Mouse (Mus musculus) CD4-positive, CD25-positive, alpha-beta regulatory T cell, adult 9 weeks (primary cell): Measurements from ENCODE around the gene Ndufs2. TPM values are rescaled to one million over a fixed set of nuclear protein-coding genes. Genes with fewer than 3 reads are reported as not detected.

Source experiments
- polyA plus RNA-seq: library from polyadenylated mRNA; unstranded; fragments of 100-300 nt; shearing (Covaris generic); gene quantifications from one replicate; pipeline ENCODE4 v1.2.1, GENCODE M21; 2017

The Ndufs2 gene
- polyA plus RNA-seq, result 197 TPM

DNA sequence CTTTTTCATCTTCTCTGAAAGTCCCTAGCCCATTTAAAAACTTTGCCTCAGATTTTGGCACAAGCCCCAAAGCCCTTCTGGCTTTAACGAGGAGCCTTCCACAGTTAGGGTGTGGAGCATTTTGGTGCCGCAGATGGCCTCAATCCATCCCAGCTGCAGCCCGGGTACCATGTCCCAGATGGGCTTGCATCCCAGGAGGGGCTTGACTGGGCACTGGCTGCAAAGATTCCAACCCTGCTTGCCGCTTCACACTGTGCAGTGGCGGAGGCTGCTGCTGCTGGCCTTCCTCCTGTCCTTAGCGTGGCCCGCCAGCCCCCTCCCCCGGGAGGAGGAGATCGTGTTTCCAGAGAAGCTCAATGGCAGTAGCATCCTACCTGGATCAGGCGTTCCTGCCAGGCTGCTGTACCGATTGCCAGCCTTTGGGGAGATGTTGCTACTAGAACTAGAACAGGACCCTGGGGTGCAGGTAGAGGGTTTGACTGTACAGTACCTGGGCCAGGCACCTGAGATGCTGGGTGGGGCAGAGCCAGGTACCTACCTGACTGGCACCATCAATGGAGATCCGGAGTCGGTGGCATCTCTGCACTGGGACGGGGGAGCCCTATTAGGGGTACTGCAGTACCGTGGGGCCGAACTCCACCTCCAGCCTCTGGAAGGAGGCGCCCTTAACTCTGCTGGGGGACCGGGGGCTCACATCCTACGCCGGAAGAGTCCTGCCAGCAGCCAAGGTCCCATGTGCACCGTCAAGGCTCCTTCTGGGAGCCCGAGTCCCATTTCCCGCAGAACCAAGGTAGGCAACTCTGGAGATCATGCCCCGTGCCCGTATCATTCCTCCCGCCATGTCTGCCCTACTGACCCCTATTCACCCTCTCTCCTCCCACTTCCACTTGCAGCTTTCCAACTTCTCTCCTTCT is at the start of gene Ndufs2:
Gene Ndufs2 (minus strand): TSS at position 709 of the 914 bp plus-strand sequence.

GRCm38 (mm10) chr1:171294298-171295062 is 43.3 kb upstream of the Ndufs2 start, which contains the start of gene Ufc1:
Gene Ufc1, minus strand, starts transcription at chr1:171295024.

GRCm38 (mm10) chr1:171287136-171288081 is 36.2 kb upstream of the Ndufs2 start, which contains the start of gene Usp21:
Gene Usp21, minus strand, starts transcription at chr1:171287991.

DNA sequence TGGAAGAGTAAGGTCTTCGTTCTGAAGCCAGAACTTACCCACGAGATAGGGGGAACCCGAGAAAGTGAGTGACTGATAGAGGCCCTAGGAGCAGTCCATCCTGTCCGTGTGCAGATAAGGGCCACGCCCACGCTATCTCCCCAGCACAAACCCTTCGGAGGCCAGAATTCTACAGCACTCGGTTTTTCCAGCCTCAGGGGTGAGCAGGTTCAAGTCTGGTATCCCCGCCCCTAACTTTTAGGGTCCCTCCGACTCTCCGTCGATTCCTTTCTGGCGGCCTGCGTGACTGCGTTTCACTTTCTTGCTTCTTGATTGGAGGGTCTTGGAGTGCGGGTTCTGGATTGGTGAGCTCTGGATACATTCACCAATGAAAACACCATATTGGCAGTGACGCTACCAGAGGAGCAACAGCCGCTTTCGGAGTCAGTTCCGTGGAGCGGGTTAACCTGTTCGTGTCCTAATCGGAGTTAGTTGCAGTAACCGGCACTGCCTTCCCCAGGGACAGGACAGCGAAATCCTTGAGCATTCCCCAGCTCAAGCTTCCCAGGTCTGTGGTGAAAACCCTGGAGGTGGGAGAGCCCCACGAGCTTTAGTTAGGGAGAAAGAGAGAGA is 29.8 kb upstream of the Ndufs2 start, which contains the start of gene Ppox:
Gene Ppox (minus strand): TSS at position 271 of the 612 bp plus-strand sequence.

DNA sequence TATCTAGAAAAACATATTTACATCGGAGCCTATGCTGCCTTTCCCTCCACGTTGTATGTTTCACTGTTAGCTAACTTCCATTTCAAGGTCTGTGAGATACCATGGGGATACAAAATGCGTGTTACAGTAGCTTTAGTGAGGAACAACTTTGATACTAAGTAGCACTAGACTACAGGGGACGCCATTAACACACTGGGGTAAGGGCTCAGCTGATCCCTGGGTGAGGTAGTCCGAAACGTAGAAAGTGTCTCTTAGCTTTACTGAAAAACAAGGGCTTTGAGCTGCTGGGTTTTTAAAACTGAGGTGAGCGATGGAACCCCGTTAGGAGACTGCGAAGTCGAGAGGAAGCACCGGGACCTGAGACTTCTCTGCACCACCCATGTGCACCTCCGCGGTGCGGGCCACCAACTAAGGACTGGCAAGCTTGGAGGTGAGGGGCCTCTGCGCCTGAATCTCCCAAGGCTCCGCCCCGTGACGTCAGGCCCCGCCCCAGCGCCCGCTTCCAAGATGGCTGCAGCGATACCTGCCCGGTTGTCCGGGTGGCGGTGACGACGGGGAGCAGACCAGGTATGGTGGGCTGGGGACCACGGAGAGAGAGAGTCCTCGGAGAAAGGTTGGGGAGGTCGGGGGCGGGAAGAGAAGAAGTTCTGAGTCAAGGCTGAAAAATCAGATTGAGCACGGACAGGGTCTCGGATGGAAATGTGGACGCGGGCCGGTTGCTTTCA is 18.8 kb upstream of the Ndufs2 start, which contains the start of gene B4galt3:
Gene B4galt3 (plus strand): TSS at position 481 of the 725 bp plus-strand sequence.

GRCm38 (mm10) chr1:171249913-171250600 is 1.1 kb downstream of the Ndufs2 start, which contains the start of gene Adamts4:
Gene Adamts4, plus strand, starts transcription at chr1:171250421.

DNA sequence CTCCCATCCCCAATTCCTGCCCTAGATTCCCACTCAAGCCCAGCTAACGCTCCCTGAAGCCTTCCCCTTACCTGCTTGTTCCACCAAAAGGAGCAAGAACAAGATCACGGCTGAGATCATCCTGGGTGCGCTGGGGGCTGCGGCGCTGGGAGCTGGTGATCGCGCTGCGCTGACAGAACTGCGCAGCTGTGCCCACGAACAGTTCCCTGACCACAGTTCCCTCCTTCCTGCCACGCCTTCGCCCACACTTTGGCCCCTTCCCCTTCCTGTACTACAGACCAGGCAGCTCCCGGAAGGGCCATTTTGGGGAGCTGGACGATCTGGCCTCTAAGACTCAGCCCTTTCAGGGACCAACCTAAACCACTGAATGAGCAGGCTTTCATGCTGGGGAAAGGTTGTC is 17.1 kb downstream of the Ndufs2 start, which contains the start of gene Fcer1g:
Gene Fcer1g (minus strand): TSS at position 240 of the 400 bp plus-strand sequence.

DNA sequence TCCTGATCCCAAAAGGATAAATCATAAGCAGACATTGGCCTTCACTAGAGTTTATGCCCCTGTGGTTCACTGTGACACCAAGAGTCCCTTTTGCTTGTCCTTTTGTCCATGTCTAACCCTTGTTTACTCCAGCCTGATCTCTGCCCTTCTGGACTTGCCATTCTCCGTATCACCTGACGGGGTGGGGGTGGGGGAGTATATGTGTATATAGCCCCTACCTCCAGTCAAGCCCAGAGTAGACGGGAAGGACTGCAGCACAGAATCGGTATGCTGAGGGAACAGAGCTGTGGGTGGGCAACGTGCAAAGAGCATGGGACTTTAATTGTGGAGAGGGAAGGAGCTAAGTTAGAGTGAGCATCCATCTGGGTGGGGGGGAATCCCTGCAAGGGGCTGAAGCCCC is 26.3 kb downstream of the Ndufs2 start, which contains the start of gene Apoa2:
Gene Apoa2 (plus strand): TSS at position 198 of the 400 bp plus-strand sequence.

GRCm38 (mm10) chr1:171222238-171223155 is 28.7 kb downstream of the Ndufs2 start, which contains the start of gene Tomm40l:
Gene Tomm40l, minus strand, starts transcription at chr1:171222514.

DNA sequence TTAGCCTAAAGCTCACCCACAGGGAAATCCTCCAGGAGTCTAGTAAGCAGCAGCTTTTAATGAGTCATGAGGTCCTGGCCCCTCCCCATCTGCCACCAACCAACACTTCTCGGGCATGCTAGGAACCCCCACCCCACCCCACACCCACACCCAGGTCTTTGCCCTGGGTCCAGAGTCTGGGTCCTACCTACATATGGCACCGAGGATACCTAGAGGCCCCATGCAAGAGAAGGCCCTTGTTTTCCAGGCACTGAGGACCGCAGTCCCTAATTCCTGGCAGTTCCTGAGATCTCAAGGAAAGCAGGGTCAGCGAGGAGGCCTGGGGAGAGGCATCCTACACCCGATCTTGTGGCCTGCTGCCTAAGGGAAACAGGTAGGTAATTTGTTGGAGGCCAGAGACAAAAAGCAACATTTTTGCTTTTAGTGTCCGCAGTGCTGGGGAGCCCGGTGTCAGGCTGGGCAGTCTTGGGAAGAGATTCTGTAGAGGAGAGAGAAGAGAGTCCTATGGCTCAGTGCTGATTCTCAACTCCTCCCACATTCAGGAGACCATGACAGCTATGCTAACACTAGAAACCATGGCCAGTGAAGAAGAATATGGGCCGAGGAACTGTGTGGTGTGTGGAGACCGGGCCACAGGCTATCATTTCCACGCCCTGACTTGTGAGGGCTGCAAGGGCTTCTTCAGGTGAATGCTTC is 37.2 kb downstream of the Ndufs2 start, which contains the start of gene Nr1i3:
Gene Nr1i3 (plus strand): TSS at position 170 of the 696 bp plus-strand sequence.

GRCm38 (mm10) chr1:171195887-171196397 is 55.2 kb downstream of the Ndufs2 start, which contains the start of gene Pcp4l1:
Gene Pcp4l1, minus strand, starts transcription at chr1:171196268.

Other genes with a start within 250 kb of the Ndufs2 start
- 0.22 TPM for gene Fcgr4, start 232.5 kb downstream of the Ndufs2 start, polyA plus RNA-seq
- 1.3 TPM for gene Fcgr3, start 186.5 kb downstream of the Ndufs2 start, polyA plus RNA-seq
- gene Cfap126, start 137.5 kb downstream of the Ndufs2 start, polyA plus RNA-seq, result 2.0 TPM
- 179 TPM for gene Sdhc, start 100.8 kb downstream of the Ndufs2 start, polyA plus RNA-seq
- not detected for gene Mpz, start 100.7 kb downstream of the Ndufs2 start, polyA plus RNA-seq
- not detected for gene Pcp4l1, start 55.1 kb downstream of the Ndufs2 start, polyA plus RNA-seq
- gene Nr1i3, start 37.4 kb downstream of the Ndufs2 start, polyA plus RNA-seq, result 0.61 TPM
- gene Tomm40l, start 28.9 kb downstream of the Ndufs2 start, polyA plus RNA-seq, result 45.0 TPM
- gene Apoa2, start 26.3 kb downstream of the Ndufs2 start, polyA plus RNA-seq, result 0.62 TPM
- 7.1 TPM for gene Fcer1g, start 17.0 kb downstream of the Ndufs2 start, polyA plus RNA-seq
- gene Adamts4, start 967 bp downstream of the Ndufs2 start, polyA plus RNA-seq, result not detected
- gene B4galt3, start 18.9 kb upstream of the Ndufs2 start, polyA plus RNA-seq, result 51.6 TPM
- gene Ppox, start 29.8 kb upstream of the Ndufs2 start, polyA plus RNA-seq, result 89.0 TPM
- 51.7 TPM for gene Usp21, start 36.6 kb upstream of the Ndufs2 start, polyA plus RNA-seq
- 77.9 TPM for gene Ufc1, start 43.6 kb upstream of the Ndufs2 start, polyA plus RNA-seq
- gene Dedd, start 77.8 kb upstream of the Ndufs2 start, polyA plus RNA-seq, result 38.2 TPM
- 56.6 TPM for gene Nit1, start 94.3 kb upstream of the Ndufs2 start, polyA plus RNA-seq
- 123 TPM for gene Pfdn2, start 94.3 kb upstream of the Ndufs2 start, polyA plus RNA-seq
- not detected for gene Klhdc9, start 109.4 kb upstream of the Ndufs2 start, polyA plus RNA-seq
- not detected for gene Nectin4, start 118.7 kb upstream of the Ndufs2 start, polyA plus RNA-seq
- gene Arhgap30, start 137.6 kb upstream of the Ndufs2 start, polyA plus RNA-seq, result 258 TPM
- 102 TPM for gene Usf1, start 159.9 kb upstream of the Ndufs2 start, polyA plus RNA-seq
- gene Tstd1, start 167.5 kb upstream of the Ndufs2 start, polyA plus RNA-seq, result 5.9 TPM
- 0.93 TPM for gene F11r, start 186.1 kb upstream of the Ndufs2 start, polyA plus RNA-seq